Mouse (Mus musculus): ENCODE data around the gene Mfsd2a.

DNA sequence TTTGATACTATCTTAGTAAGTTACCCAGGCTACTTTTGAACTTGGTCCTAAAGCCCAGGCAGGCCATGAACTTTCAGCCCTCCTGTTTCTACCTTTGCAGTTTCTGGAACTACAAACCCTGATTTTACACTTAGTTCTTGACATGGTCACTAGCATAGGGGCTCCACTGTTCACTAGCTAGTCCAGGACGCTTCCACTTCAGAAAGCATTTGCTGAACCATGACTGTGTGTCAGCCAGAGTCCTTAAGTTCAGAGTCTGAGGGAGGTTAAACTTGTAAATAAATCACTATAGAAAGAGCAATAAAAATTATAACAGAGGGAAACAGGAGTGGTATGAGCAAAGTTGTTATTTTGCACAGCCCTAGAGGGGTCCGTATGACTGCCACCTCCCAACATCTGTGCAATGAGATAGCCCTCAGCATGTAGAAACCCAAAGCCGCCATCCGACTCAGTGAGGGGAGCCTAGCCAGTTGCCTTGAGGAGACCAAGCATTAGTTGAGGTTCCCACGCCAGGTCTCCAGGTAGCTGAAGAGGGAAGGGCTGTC lies 14.1 kb upstream of the Mfsd2a start:
- TF ChIP-seq CTCF (IDR thresholded peaks at IDR 0.05; ENCODE audit: insufficient read depth, low read length) (no peak), POLR2A (IDR thresholded peaks at IDR 0.05; ENCODE audit: borderline replicate concordance, extremely low read depth, low read depth, low read length) (no peak)

Data from lung, adult 2 months (tissue).